7 mouse cellular contexts compared by ENCODE assay signal in the genomic region with DNA sequence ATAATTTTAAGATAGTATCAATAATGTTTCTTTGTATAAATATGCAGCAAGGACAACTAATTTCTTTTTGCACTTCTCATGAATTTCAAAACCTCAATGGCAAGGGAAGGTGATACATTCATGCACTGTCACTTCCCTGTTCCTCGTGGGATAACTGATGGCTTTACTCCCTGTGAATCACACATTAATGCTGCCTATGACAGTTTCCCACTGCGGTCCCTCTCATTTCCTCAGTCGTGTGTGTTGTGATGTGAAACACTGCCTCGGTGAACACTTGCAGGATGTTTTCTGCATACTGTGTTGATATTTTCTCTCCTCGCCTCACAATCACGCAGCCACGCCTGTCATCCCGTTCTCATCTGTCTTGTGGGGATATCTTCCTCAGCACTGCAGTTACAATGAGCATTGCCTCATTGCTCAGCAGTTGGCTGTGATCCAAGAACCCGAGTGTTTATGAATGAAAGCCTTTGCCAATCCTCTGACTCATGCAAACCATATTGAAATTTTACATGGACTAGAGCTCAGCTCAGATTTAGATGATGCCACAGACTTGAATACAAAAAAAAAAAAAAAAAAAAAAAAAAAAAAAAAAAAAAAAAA.
A peak's percentile ranks its signal among the peaks of the same experiment; 100 is the strongest.
DNase-seq lines count a peak whose midpoint lies in the region; ATAC-seq and TF ChIP-seq lines count a peak whose summit lies in the region.

No protein-coding gene starts in this region.

- H3K9me3 ChIP-seq in hindbrain, embryonic 13.5 days, result no peaks in the 10 kb centered on the region
- H3K9me3 ChIP-seq in lung, postnatal 0 days (ENCODE audit: low read length), result no peaks in the 10 kb centered on the region
- H3K9me3 ChIP-seq in stomach, embryonic 14.5 days (ENCODE audit: control insufficient read depth, low read depth, low read length), result no peaks in the 10 kb centered on the region

- H3K27me3 ChIP-seq in hindbrain, embryonic 13.5 days, result no peaks in the 10 kb centered on the region
- H3K27me3 ChIP-seq in lung, postnatal 0 days (replicated peaks; ENCODE audit: insufficient read depth, low read length), result no peaks in the 10 kb centered on the region
- no peaks in the 10 kb centered on the region for H3K27me3 ChIP-seq in stomach, embryonic 14.5 days (ENCODE audit: control insufficient read depth, insufficient read depth, low read length)

- WGBS in hindbrain, embryonic 13.5 days, result 22% methylated on average over 9 of the region's 9 CpGs
- 41% methylated on average over 9 of the region's 9 CpGs for WGBS in lung, postnatal 0 days
- 35% methylated on average over 9 of the region's 9 CpGs for WGBS in stomach, embryonic 14.5 days

- peak overlapping the region; percentile 47 for H3K4me2 ChIP-seq in hindbrain, embryonic 13.5 days
- no peak overlapping the region for H3K4me2 ChIP-seq in lung, postnatal 0 days (replicated peaks; ENCODE audit: low read depth, low read length)
- H3K4me2 ChIP-seq in stomach, embryonic 14.5 days (replicated peaks; ENCODE audit: low read depth, low read length), result 0 out of 2 replicates have a peak overlapping the region, but pooled peaks have one; percentile 25

- H3K36me3 ChIP-seq in hindbrain, embryonic 13.5 days, result no peaks in the 10 kb centered on the region
- H3K36me3 ChIP-seq in lung, postnatal 0 days (ENCODE audit: insufficient read depth, low read length), result no peaks in the 10 kb centered on the region
- H3K36me3 ChIP-seq in stomach, embryonic 14.5 days (ENCODE audit: control insufficient read depth, insufficient read depth, low read length), result no peaks in the 10 kb centered on the region

- peak; percentile 6 for DNase-seq in urinary bladder, postnatal 14 days (ENCODE audit: low spot score)
- DNase-seq in urinary bladder, adult 18-20 months (ENCODE audit: low spot score in 2 of 2), result no peak
- peak; percentile 61 to 82 for DNase-seq in cerebellum, postnatal 25 days
- peak; percentile 75 for DNase-seq in lung, postnatal 0 days (ENCODE audit: low spot score)
- DNase-seq in thymus, postnatal 36 days, result no peak

- peak overlapping the region; percentile 48; the same call in 1 of the 2 replicates for H3K27ac ChIP-seq in hindbrain, embryonic 13.5 days
- no peak overlapping the region for H3K27ac ChIP-seq in lung, postnatal 0 days (ENCODE audit: low read length)
- H3K27ac ChIP-seq in stomach, embryonic 14.5 days (ENCODE audit: low read length), result no peak overlapping the region

- no peak for TF ChIP-seq EP300 in lung, postnatal 0 days (IDR thresholded peaks at IDR 0.05)

- H3K4me3 ChIP-seq in hindbrain, embryonic 13.5 days, result peak overlapping the region; percentile 14; the same call in 1 of the 2 replicates
- no peak overlapping the region for H3K4me3 ChIP-seq in lung, postnatal 0 days (ENCODE audit: low read depth, low read length)
- no peak overlapping the region for H3K4me3 ChIP-seq in stomach, embryonic 14.5 days (ENCODE audit: low read depth, low read length)

- peak overlapping the region; percentile 35 for H3K9ac ChIP-seq in hindbrain, embryonic 13.5 days
- H3K9ac ChIP-seq in lung, postnatal 0 days (replicated peaks; ENCODE audit: low read depth), result no peak overlapping the region
- H3K9ac ChIP-seq in stomach, embryonic 14.5 days (replicated peaks; ENCODE audit: low read depth, low read length), result no peak overlapping the region

- peaks cover 6% of the 10 kb centered on the region; the same call in 1 of the 2 replicates for H3K4me1 ChIP-seq in hindbrain, embryonic 13.5 days (replicated peaks)
- H3K4me1 ChIP-seq in lung, postnatal 0 days (ENCODE audit: insufficient read depth, low read depth, low read length), result no peaks in the 10 kb centered on the region
- H3K4me1 ChIP-seq in stomach, embryonic 14.5 days (ENCODE audit: control insufficient read depth, insufficient read depth, low read length), result no peaks in the 10 kb centered on the region

- TF ChIP-seq CTCF in lung, postnatal 0 days (IDR thresholded peaks at IDR 0.05), result no peak

- peak; percentile 92 for ATAC-seq in hindbrain, embryonic 13.5 days (ENCODE audit: low FRiP score)
- peak; percentile 87 for ATAC-seq in lung, postnatal 0 days
- ATAC-seq in stomach, embryonic 14.5 days (ENCODE audit: insufficient number of reproducible peaks, insufficient read depth, low FRiP score, low read depth), result peak; percentile 75; the same call in 1 of the 2 replicates

Comparison
In these comparisons a context has a peak if more than half of its experiments do, and no peak if none do; other contexts are left out.
1. DNase-seq: peak in urinary bladder, postnatal 14 days (single experiment), cerebellum, postnatal 25 days (2 of 2) and lung, postnatal 0 days (single experiment); none in urinary bladder, adult 18-20 months (0 of 2) and thymus, postnatal 36 days (0 of 2).
2. Peak in every context shown above with its lines, with median percentiles within 50 percentile points of each other: ATAC-seq.